Mouse (Mus musculus) heart, embryonic 11.5 days (tissue): Measurements from ENCODE around the gene Myo6. TPM values are rescaled to one million over a fixed set of nuclear protein-coding genes. Genes with fewer than 3 reads are reported as not detected.

ENCODE experiments used
- ATAC-seq: fragments of 200-750 bp; cut with Nextera tagmentation; replicated peaks from 2 replicates; pipeline ENCODE4 v1.8.0; 2017; ENCODE audit warnings: moderate library complexity; ENCODE audit not compliant: insufficient number of reproducible peaks, low FRiP score, low TSS enrichment
- H3K27ac ChIP-seq: fragments of 300-500 bp; sonication (generic); 2 replicates; pipeline ENCODE4 v1.5.1; 2014; ENCODE audit warnings: mild to moderate bottlenecking, low read depth, low read length
- H3K27me3 ChIP-seq: fragments of 300-500 bp; sonication (generic); 2 replicates; pipeline ENCODE4 v1.6.1; 2014; ENCODE audit warnings: mild to moderate bottlenecking, low read length, mixed read lengths; ENCODE audit not compliant: control insufficient read depth, insufficient read depth
- H3K36me3 ChIP-seq: fragments of 300-500 bp; sonication (generic); 2 replicates; pipeline ENCODE4 v1.6.1; 2014; ENCODE audit warnings: mild to moderate bottlenecking, low read length, moderate library complexity, mixed read lengths; ENCODE audit not compliant: control insufficient read depth, insufficient read depth
- H3K4me1 ChIP-seq: fragments of 300-500 bp; sonication (generic); 2 replicates; pipeline ENCODE4 v1.6.1; 2014; ENCODE audit warnings: low read length; ENCODE audit not compliant: control insufficient read depth, insufficient read depth
- H3K4me2 ChIP-seq: fragments of 300-500 bp; sonication (generic); 2 replicates; pipeline ENCODE4 v1.6.1; 2014; ENCODE audit warnings: mild to moderate bottlenecking, moderate library complexity
- H3K4me3 ChIP-seq: fragments of 300-500 bp; sonication (generic); 2 replicates; pipeline ENCODE4 v1.5.1; 2014; ENCODE audit warnings: low read depth, low read length
- H3K9ac ChIP-seq: fragments of 300-500 bp; sonication (generic); 2 replicates; pipeline ENCODE4 v1.6.1; 2014; ENCODE audit warnings: mild to moderate bottlenecking, low read depth, low read length, moderate library complexity
- H3K9me3 ChIP-seq: fragments of 300-500 bp; sonication (generic); replicated peaks from 2 replicates; pipeline ENCODE4 v1.6.1; 2016; ENCODE audit warnings: low read length; ENCODE audit not compliant: control insufficient read depth
- WGBS: fragments of 180-500 bp; shearing (Covaris S2); extraction: QIAGEN DNeasy Blood & Tissue Kit; methylation state at CpG from one replicate; pipeline ENCODE4 v1.1.7; 2014; ENCODE audit not compliant: insufficient replicate concordance; 5-methylcytosine and 5-hydroxymethylcytosine counted together
- polyA plus RNA-seq: library from polyadenylated mRNA; unstranded; fragments of >200 nt; fragmentation: Nextera tagmentation; extraction: Ambion mirVana; gene quantifications from 2 replicates; pipeline ENCODE4 v1.2.1, GENCODE M21; 2014

Myo6 gene
- polyA plus RNA-seq, 1 experiment from 2014 or later: 13.9 TPM

DNA sequence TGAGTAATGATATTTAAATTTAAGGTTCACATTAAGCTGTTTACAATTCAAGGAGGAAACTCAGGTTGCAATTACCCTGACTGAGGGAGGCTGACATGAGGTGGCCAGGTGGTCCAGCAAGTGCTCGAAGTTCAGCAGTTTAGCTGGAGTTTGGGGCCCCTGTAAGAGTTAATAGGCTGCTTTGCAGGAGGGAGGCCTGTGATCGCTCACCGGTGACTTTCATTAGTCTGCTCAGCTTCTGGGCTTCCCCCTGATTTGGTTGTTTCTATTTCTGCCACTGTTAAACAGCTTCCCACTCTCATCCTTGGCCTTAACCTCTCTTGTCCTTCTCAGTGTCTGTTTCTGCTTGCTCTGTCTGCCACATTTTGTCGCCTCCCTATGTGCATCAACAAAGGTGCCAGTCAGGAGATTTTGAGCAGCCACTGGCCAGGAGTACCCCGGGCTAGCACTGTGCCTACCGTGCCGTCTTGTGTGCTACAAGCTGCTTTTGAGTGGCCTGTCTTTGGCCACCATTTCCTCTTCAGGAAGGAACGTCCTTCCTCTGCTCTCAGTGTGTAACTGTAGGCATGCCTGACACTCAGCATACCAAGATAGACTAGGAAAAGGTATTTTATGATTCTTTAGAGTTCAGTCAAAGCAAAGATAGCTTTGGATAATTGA is 97.7 kb downstream of the Myo6 start:
- 21% methylated on average over 8 of the region's 8 CpGs for WGBS
- Histone ChIP-seq H3K27ac (peak overlapping the region; percentile 72), H3K9me3 (no peaks in the 10 kb centered on the region), H3K4me3 (no peak overlapping the region), H3K27me3 (no peaks in the 10 kb centered on the region), H3K9ac (no peak overlapping the region), H3K36me3 (no peaks in the 10 kb centered on the region), H3K4me2 (no peak overlapping the region), H3K4me1 (peaks cover 16% of the 10 kb centered on the region)
- ATAC-seq: no peak; the same call in 1 of the 2 replicates

DNA sequence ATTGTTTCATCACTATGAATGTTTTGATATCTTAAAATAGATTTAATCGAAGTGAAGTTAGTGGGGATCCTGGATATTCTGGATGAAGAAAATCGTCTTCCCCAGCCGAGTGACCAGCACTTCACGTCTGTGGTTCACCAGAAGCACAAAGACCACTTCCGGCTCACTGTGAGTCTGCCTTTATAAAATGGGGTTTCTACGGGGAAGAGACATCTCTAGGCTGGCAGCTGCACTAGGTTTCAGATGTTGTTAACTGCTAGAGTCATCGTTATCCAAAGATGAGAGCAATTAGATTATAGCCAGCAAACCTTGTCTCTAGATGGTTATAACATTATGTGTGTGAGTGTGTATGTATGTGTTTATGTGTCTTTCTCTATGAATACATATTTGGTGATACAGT is 101.3 kb downstream of the Myo6 start:
- H3K27ac ChIP-seq: no peak overlapping the region
- no peak overlapping the region for H3K4me3 ChIP-seq
- H3K4me2 ChIP-seq: no peak overlapping the region
- H3K36me3 ChIP-seq: no peaks in the 10 kb centered on the region
- no peaks in the 10 kb centered on the region for H3K27me3 ChIP-seq
- H3K9me3 ChIP-seq: no peaks in the 10 kb centered on the region
- WGBS: 83% methylated on average over 7 of the region's 7 CpGs
- no peak overlapping the region for H3K9ac ChIP-seq
- peaks cover 11% of the 10 kb centered on the region for H3K4me1 ChIP-seq
- no peak for ATAC-seq

DNA sequence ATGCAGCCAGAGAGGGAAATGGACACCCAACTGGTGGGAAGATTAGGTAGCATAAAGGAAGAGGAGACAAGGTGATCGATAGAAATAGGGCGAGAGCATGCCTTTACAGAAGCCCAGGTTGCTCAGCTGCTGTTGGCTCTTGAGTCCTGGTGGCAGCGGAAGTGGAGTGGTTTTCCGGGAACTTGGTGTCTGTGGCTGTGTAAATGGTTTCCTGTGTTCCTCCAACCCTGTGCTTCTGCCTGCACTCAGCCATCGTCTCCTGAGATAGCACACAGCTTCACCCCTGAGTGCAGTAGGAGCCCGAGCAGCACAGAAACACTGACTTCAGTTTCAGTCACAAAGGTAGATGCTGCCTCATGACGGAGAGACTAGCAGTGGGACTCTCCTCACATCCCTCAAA is 101.7 kb downstream of the Myo6 start:
- Histone ChIP-seq H3K4me3 (no peak overlapping the region), H3K4me1 (peaks cover 11% of the 10 kb centered on the region), H3K27ac (no peak overlapping the region), H3K9me3 (no peaks in the 10 kb centered on the region), H3K9ac (no peak overlapping the region), H3K4me2 (no peak overlapping the region), H3K27me3 (no peaks in the 10 kb centered on the region), H3K36me3 (no peaks in the 10 kb centered on the region)
- no peak for ATAC-seq
- 75% methylated on average over 7 of the region's 7 CpGs for WGBS

DNA sequence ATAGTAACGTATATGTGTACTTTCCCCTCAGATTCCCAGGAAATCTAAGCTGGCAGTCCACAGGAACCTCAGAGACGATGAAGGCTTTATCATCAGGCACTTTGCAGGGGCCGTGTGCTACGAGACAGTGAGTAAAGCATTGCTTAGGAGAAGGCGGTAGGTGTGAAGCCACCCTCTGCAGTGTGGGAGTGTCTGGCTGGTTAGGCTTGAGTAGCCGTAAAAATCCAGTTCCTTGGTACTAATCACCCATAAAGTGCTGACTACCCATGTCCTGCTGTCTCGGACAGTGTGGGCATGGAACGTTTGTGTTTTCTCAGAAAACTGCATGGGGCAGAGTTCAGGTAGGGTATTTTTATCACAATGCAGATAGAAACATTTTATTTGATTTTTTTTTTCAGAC is 104.8 kb downstream of the Myo6 start:
- Histone ChIP-seq H3K9ac (no peak overlapping the region), H3K4me3 (no peak overlapping the region), H3K4me1 (no peaks in the 10 kb centered on the region), H3K4me2 (no peak overlapping the region), H3K27me3 (no peaks in the 10 kb centered on the region), H3K36me3 (0 out of 2 replicates have a peak, but pooled peaks cover 3% of the 10 kb centered on the region), H3K9me3 (no peaks in the 10 kb centered on the region), H3K27ac (no peak overlapping the region)
- ATAC-seq: no peak
- WGBS: 42% methylated on average over 8 of the region's 8 CpGs

DNA sequence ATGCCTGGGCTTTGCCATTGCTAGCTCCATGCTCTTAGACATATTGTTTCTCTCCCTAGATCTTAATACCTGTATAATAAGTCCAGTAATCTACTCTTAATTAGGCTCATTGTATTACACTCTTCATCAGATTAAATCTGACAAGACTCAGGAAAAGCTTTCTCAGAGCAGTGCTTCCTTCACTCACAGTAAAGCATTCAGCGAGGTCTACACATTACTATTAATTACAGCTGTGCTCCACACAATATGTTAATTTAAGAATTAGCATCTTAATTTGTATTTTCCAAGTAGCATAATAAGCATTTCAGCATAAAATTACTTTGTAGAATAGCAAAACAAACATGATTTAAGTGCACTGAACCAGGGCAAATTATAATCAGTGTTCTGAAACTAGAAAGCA is 108.1 kb downstream of the Myo6 start:
- Histone ChIP-seq H3K36me3 (0 out of 2 replicates have a peak, but pooled peaks cover 3% of the 10 kb centered on the region), H3K9me3 (no peaks in the 10 kb centered on the region), H3K27ac (no peak overlapping the region), H3K4me1 (no peaks in the 10 kb centered on the region), H3K4me3 (no peak overlapping the region), H3K9ac (no peak overlapping the region), H3K4me2 (no peak overlapping the region), H3K27me3 (no peaks in the 10 kb centered on the region)
- ATAC-seq: no peak
- 85% methylated on average over 1 of the region's 1 CpGs for WGBS

DNA sequence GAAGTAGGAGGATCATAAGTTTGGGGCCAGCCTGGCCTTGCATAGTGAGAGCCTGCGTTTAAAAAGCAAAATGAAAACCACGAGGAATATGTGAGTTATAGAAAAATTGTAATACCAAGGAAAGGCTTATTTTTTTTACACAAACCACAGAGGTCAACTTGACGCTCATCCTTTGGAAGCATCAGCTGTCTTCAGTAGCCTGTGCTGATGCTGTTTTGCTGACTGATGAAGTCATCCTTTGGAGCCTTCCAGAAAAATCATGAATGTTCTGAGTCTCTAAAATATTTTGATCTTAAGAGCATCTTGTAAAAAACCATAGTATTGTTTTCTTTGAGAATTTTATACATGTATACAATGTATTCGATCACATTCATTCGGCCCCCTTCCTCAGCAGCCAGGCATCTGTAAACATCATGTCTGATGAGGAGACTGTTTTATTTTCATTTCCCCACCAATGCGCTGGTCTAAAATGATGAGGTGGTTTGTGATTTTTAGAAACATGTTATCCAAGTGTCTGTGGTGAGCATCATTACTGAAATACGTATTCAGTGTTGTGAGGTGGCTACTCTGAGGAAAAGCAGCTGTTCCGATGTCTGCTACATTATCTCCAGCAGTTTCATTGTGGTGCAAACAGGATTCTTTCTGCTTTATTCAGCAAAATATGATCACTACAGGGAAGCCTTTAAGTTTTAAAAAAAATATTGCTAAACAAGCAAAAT is 110.4 kb downstream of the Myo6 start:
- 0 out of 2 replicates have a peak, but pooled peaks cover 3% of the 10 kb centered on the region for H3K36me3 ChIP-seq
- no peaks in the 10 kb centered on the region for H3K9me3 ChIP-seq
- H3K27ac ChIP-seq: no peak overlapping the region
- 80% methylated on average over 8 of the region's 8 CpGs for WGBS
- H3K4me1 ChIP-seq: no peaks in the 10 kb centered on the region
- no peak overlapping the region for H3K9ac ChIP-seq
- no peaks in the 10 kb centered on the region for H3K27me3 ChIP-seq
- no peak overlapping the region for H3K4me2 ChIP-seq
- no peak for ATAC-seq
- no peak overlapping the region for H3K4me3 ChIP-seq

DNA sequence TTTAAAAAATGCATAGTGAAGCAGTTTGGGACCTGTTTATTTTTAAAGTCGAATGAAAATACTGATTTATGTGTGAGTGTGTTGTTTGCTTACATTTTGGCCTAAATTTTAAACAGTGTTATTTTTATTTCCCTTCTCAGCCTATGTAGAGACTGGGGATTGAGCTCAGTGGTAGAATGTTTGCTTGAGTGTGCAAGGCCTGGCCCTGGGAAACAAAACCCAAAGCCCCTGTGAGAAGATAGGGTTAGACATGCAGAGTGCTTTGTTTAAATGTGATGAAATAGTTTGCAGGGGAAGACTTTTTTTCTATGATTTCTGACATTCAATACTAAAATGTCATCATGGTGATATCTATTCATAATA is 110.9 kb downstream of the Myo6 start:
- 0 out of 2 replicates have a peak, but pooled peaks cover 3% of the 10 kb centered on the region for H3K36me3 ChIP-seq
- H3K27ac ChIP-seq: no peak overlapping the region
- no peak overlapping the region for H3K4me2 ChIP-seq
- no peaks in the 10 kb centered on the region for H3K4me1 ChIP-seq
- ATAC-seq: no peak
- no peak overlapping the region for H3K9ac ChIP-seq
- no peak overlapping the region for H3K4me3 ChIP-seq
- 82% methylated on average over 1 of the region's 1 CpGs for WGBS
- H3K27me3 ChIP-seq: no peaks in the 10 kb centered on the region
- H3K9me3 ChIP-seq: no peaks in the 10 kb centered on the region

DNA sequence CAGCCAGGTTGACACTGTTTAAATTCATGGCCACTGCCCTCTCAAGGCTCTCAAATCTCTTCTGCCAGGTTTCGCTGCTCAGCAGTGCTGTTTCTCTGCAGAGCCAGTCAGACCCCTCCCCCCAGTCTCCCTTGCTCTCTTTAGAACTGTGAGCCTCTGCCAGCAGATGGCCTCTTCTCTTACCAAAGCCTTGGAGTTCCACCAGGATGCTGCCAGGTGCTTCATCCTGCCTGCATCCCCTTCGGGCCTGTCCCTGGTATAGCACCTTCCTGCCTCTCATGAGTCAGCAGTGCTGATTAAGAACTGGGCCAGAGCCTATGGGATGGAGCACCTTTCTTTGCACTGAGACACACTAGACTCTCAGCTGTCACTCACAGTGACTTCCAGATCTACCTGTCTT is 112.3 kb downstream of the Myo6 start:
- 42% methylated on average over 2 of the region's 2 CpGs for WGBS
- Histone ChIP-seq H3K27me3 (no peaks in the 10 kb centered on the region), H3K9ac (no peak overlapping the region), H3K4me3 (no peak overlapping the region), H3K9me3 (no peaks in the 10 kb centered on the region), H3K36me3 (0 out of 2 replicates have a peak, but pooled peaks cover 3% of the 10 kb centered on the region), H3K4me1 (no peaks in the 10 kb centered on the region), H3K27ac (no peak overlapping the region), H3K4me2 (no peak overlapping the region)
- no peak for ATAC-seq

DNA sequence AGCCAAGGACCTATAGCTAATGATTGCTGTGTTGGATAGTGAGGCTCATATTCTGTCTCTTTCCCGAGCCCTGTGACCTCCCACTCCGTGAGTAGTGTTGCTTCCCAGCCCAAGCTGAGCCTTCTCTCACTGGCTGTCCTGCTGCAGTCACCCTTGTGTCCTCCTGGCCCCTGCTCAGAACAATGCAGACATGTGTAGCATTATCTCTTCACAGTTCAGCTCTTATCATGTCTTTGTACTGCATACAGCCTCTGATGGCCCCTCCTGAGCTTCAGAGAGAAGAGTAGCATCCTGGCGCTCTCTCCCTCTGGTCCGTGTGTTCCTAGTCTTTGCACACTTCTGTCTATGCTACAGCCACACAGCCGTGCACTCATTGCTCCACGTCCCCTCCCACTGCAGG is 112.9 kb downstream of the Myo6 start:
- Histone ChIP-seq H3K4me3 (no peak overlapping the region), H3K27ac (no peak overlapping the region), H3K9ac (no peak overlapping the region), H3K4me1 (no peaks in the 10 kb centered on the region), H3K4me2 (no peak overlapping the region), H3K27me3 (no peaks in the 10 kb centered on the region), H3K9me3 (no peaks in the 10 kb centered on the region), H3K36me3 (0 out of 2 replicates have a peak, but pooled peaks cover 3% of the 10 kb centered on the region)
- ATAC-seq: no peak
- 67% methylated on average over 6 of the region's 6 CpGs for WGBS
